Mouse (Mus musculus) ovary, adult 18-20 months (tissue): ENCODE results near the gene Sh3pxd2a.

Experiments used
- DNase-seq: peaks from one replicate; pipeline ENCODE4 v3.0.0; 2022; ENCODE audit warnings: low spot score, mixed read lengths

Gene Sh3pxd2a

DNA sequence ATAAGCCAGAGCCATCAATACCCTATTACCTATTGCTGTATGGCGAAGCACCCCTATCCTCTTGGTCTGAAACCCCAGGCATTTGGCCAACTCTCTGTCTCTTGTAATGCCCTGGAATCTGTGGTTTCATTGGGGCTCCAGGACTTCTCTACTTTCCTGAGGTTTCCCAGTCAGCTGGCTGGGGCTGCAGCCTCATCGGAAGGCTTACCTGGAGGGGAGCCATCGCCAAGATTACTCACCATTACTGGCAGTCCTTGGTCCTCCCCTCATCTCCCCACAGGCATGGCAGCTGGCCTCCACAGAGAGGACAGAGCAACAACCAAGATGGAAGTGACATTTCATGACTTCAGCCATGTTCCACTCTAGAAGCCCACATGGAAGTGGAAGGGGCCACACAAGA, 231.1 kb downstream of the Sh3pxd2a start:
- no peak for DNase-seq

DNA sequence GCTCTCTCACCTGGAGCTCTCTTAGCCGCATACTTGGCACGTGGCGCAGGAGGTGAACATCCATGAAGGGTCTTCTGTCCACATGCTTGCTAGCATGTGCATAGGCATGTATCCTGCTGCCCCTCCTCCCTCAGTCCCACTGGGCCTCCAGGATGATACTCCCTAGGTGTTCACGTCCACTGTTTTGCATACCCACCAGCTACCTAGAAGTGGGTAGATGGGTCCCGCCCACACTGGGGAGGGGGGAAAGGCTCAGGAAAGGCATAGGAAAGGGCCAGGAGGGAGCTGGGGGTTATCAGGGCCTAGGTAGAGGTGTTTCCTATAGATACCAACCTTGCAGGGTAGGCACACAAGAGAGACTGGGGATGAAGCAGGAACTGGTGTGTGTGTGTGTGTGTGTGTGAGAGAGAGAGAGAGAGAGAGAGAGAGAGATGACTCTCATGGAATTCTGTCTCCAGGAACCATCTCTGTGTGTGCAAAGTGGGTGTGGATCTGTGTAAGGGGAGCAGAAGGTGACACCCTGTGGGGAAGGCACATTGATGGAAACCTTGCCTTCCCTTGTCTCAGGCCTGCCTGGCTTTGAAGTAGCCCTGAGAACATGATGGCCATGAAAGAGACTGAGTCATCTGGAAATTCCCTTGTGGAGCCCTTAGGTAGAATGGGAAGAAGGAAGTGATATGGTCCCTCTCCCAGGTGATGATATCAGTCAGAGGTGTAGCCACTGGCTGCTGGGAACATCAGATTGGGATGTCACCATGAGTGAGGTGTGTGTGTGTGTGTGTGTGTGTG, 231.9 kb downstream of the Sh3pxd2a start:
- no peak for DNase-seq

DNA sequence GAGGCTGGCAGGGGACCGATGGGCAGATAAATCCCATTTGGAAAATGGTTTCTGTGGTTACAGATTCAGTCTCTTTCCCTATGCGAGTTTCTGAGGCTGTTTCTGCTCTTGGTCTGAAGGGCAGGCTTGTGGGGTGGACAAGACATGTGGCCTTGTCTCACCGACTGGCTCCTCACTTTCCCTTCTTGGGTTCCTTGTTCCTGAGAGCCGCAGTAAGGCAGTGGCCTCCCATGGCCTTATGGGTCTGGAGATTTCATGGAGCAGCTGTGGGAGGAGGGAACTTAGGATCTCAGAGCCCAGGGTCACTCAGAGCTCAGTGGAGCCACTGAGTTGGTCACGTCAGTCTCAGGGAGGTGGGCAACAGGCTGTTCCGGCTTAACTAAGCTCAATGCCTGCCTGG, 232.8 kb downstream of the Sh3pxd2a start:
- DNase-seq: no peak

DNA sequence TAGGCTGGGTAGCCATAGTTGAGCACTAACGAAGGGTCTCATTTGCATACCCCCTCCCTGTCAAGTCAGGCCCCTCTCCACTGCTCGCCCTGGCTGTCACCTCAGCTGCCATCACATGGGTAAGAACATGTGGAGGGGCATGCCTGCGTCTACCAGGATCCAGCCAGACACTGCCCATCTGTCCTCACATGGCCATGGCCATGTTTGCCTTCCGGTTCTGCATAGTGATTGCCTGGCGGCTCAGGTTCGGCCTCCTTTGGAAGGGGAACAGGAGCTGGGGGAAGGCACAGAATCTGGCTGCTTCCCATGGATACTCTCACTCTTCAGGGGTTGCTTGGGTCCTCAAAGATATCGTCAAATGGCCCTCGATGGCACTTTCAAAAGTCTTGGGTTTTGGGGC, 233.5 kb downstream of the Sh3pxd2a start:
- DNase-seq: no peak

DNA sequence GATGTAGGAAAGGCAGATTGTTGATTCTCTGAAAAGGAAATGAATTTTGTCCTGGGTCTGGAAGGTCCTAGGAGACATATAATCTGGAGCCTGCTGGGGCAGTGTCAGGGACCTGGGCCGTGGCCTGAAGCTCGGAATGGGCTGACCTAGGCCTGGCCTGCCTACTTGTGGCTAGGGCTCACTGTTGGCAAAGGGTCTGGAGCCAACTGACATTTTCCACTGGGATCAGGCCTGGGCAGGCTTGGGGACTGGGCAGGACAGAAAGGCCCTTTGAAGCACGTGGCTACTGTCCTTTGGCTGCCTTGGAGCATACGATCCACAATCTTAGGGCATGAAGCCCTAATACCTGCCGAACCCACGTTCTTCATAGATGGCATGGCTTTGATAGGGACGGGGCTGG, 234.1 kb downstream of the Sh3pxd2a start:
- DNase-seq: no peak

DNA sequence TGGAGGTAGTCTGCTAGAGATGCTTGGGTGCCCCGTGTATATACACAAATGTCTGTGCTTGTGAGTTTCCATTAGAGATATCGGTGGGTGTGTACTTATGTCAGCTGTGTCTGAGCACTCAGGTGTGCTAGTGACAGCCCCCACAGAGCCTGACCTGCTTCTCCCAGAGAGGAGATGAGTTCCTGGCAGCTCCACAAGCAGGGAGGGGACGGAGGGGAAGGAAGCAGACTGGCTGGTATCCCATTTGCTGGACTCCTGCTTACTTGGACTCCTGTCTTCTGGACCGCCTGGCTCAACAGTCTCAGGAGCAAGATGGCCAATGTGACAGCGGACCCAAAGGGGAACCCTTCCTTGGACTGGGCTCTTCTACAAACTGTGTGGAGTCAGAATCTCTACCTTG, 234.7 kb downstream of the Sh3pxd2a start:
- no peak for DNase-seq

DNA sequence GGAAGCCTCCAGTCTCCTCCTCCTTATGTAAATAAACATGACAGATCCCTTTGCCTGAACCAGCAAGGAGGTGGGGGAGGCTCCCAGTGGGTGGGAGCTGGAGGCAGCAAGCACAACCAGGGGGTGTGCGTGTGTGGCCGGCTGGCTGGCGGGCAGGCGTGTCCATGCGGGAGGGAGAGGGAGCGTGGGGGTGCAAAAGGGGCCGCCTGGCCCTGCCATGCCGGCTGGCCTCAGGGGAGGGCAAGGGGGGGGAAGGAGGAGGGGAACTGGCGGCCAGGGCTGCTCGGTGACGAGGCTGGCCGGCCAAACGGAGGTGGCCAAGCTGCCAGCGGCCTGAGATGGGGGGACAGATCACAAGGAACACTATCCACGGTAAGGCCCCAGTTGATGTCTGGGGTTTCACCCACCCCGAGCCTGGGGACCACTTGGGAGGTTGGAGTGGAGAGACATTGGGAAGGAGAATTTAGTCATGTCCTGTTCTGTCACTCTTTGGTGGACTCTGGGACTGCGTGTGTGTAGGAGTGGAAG, 235.4 kb downstream of the Sh3pxd2a start:
- peak; percentile 74 for DNase-seq

DNA sequence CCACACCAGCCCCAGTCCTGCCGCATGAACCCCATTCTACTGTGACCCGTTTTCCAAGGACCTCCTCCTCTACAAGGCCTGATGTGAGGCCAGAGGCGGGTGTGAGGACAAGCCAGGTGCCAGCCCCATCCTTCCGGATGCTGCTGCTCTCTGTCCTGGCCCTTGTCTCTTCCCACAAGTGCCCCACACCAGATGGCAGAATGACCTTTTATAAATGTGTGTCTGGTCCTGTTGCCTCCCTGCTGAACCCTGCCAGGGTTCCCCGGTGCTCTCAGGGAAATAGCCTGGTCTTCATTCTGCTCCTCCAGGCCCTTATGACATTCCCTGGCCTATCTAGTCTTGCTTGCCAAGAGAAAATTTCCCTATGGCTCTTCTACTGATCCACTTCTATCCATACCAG, 238.4 kb downstream of the Sh3pxd2a start:
- no peak for DNase-seq

DNA sequence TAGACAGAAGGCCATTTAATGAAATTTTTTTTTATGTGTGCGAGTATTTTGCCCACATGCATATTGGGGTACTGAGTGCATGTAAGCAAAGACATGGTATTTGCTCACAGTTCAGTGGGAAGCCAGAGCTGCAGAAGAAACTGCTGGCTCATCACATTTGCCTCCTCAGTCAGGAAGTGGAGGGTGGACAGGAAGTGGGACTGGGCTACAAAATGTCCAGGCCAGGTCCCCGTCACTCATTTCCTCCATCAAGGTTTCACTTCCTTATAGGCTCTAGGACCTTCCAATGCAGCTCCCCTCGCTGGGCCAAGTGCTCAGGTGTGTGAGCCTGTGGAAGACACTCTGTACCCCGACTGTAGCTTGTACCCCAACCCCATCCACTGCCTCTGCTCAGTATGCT, 239.5 kb downstream of the Sh3pxd2a start:
- no peak for DNase-seq

DNA sequence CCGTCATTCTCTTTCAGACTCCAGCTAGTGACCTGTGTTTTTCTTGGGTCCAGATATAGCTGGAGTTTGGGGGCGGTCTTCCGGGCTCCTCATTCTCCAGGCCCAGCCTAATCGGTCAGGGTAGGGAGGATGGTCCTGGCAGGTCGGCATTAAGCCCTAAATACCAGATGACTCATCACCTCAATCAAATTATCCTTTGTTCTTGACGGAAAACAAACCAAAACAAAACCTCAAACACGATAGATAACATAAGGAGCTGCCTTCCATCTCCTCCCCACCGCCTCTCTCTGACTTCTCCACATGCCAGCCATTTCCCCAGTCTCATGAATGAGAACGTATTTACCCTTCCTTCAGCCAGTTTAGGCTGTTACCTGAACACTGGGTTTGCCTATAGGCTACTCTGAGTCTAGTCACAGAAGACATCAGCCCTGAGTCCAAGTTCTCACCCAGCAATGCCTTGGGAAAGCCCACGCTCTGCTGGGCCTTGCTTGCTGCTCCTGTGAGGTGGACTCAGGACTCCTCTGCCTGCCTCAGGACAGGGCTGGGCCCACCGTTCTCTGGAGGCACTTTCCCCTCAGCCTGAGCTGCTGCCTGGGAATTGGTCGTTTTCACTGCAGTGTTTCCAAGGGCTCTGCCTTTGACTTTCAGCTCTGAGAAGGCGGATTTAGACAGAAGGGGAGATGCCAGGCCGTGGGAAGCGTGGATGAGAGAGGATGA, 241.2 kb downstream of the Sh3pxd2a start:
- no peak for DNase-seq

DNA sequence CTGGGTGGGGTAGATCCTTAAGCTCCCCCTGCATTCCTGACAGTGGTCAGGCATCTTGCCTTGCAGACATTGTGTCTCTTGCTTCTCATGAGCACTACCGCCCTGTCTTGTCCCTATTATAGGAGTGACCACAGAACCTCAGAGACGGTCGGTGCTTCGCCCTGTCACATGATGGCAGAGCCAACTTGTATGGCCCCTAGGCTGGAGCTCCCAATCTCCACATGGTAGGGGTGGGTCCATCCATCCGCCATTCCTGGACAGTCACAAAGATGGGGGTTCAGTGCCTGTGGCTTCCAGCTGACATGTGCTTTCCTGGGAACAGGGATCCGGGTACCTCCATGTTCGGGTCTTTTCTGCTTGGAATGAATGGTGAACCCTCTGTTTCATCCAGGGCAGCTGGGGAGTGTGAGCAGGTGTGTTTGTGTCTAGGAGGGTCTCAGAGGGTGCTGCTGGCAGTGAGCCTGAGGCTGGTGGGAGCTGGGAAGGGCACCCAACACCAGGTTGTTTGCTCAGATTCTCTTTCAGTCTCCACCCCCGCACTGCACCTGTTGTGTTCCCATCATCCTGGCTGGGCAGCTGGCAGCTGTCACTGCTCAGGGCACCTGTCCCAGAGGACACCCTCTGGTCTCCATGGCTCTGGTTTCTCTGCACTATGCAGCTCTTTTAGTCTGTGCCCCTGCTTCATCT, 241.9 kb downstream of the Sh3pxd2a start:
- DNase-seq: no peak

DNA sequence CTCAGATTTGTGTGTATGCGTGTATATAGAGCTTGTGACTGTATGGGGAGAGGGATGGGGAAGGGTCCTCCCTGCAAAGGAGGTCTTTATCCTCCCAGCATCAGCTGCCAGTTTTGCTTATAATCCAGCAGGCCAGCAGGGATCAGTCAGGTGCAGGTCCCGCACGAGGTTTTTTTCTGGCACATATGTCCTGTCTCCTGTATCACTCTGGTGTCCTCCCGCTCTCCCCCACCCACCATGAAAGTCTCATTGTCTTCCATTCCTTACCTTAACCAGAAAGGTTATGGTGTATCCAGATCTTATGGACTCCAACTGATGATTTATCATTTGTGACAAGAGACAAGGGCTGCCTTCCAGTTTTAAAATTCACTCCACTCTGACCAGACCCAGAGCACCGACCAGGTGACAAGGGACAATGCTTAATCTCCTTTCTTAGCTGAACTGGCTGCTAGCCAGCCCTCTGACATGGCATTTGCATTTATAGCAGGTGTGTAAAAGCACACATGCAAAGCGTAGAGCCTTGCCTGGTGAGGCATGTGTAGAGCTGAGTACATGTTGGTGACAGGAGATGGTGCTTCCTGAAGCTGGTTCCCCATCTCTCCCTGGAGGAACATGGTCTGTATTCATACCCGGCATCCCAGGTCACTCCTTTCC, 242.6 kb downstream of the Sh3pxd2a start:
- no peak for DNase-seq

DNA sequence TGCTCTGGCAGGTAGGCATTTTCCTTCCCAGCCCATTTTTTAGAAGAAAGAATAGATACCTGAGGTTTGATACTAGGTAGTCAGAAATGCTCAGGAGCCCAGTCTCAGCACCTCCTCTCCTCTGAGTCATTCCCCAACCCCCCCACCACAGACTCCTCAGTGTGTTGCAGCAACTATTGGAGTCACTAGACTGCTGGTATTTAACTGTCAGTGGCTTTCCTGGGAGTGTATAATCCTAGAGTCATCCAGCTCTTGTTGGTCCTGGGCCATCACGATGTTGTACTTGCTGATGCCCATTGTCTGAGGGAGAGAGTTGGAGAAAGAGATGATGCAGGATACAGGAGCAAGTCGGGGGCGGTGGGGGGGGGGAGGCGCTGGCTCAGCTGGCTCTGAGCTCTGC, 243.2 kb downstream of the Sh3pxd2a start:
- DNase-seq: no peak

DNA sequence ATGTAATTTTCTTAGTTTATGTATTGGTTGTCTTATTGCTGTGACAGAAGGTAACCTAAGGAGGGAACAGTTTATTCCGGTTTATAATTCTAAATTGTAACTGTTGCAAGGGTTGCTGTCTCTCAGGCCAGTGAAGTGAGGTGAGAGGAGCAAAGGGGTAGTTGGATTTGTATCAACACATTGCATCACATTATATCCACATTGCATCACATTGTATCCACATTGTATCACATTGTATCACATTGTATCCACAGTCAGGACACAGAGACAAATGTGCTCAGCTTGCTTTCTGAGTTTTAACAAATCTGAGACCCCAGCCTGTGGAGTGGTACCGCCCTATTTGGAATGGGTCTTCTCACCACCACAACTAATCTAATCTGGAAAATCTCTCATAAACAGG, 244.0 kb downstream of the Sh3pxd2a start:
- DNase-seq: no peak

DNA sequence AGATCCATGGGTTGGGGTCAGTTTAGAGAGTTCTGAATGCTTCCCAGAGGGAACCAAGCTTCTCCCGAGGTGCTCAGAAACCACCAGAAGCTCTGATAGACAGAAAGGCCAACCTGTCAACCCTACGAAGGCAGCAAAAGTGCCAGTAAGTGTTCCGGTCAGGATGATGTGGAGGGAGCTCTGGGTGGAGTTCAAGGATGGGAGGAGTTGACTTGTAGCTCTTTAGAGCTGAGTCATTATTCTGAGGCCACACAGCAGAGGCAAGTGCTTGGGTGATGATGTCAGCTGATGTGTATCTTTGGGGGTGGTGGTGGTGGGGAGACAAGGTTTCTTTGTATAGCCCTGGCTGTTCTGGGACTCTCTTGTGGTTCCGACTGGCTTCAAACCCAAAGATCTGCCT, 244.6 kb downstream of the Sh3pxd2a start:
- no peak for DNase-seq

DNA sequence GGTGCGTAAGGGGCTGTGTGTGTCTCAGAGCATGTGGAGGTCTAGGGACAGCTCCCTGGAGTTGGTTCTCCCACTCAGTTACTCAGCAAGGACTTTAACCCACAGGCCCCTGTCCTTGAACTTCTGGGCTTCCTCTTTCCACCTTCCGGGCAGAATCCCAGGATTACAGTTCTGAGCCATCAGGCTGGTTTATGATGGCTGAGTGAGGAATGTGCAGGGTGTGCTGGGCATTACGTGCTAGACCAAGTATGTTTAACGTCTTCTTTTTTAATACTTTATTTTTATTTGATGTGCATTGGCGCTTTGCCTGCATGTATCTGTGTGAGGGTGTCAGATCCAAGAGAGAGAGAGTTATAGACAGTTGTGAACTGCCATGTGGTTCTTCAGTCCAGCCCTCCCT, 247.4 kb downstream of the Sh3pxd2a start:
- DNase-seq: peak; percentile 20

DNA sequence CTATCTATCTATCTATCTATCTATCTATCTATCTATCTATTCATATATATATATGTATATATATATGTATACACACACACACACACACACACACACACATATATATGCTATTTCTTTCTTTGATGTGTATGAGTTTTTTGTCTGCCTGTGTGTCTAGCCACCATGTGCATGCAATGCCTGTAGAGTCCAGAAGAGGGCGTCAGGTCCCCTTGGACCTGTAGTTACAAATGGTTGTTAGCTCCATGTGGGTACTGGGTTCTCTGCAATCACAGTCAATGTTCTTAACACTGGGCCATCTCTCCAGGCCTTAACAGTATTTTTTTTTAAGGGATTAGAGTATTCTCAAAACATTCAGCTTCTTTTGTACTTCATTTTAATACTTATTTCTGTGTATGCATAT, 250.7 kb downstream of the Sh3pxd2a start:
- no peak for DNase-seq

DNA sequence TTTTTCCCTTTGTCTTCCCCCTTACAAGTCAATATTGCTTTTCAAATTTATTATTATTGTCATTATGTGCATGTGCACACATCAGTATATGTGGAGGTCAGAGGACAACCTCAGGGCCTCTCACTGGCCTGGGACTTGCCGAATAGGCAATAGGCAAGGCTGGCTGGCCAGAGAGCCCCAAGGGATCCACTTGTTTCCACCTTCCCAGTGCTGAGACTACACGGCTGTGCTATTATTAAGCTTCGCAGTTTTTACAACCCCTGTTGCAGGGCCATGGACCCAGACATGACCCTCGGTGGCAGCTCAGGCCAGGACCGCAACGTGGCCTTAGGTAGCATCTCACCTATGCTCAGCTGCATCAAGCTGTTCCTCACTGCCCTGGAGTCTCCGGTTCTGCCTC, 251.8 kb downstream of the Sh3pxd2a start:
- DNase-seq: no peak

DNA sequence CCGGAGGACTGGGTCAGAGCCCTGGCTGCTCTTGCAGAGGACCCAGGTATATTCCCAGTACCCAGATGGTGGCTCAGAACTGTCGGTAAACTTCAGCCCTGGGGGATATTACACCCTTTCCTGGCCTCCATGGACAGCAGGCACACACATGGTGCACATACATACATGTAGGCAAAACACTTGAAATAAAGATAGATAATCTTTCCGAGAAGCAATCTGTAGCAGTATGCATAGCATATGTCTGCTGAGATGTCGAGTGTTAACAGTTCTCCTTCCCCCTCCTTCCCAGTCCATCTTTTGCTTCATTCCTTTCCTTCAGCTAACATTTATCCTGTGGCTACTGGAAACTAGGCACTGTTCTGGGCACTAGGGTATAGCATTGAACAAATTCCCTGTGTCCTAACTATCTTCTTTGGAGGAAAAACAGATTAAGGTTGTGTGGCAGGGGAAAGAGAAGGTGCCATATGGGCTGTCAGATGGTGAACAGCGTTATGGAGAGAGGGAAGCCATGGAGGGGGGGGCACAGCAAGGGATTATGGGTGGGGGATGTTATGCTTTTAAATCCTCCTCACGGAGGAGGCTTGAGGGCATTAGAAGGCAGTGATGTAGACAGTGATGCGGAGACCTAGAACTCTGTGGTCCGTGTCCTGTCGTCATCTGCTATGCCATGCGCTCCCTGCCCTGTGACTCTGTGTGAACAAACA, 252.4 kb downstream of the Sh3pxd2a start:
- DNase-seq: no peak

DNA sequence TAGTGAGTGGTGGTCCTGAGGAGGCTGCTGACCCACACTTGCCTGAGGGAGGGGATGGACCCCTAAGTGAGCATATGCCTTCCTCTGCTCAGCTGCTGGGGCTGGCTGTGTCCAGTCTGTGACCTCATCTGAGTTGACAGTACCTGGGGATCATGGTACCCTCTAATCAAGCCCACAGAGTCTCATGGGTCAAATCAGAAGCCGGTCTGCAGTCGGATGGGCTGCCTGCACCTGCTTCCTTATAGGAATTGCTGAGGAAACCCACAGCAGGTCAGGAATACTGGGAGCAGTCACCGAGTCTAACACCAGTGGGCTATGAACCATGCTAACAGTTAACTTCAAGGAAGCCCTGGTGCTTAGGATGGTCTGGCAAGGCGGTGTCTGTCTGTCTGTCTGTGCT, 253.8 kb downstream of the Sh3pxd2a start:
- DNase-seq: no peak
